Mouse (Mus musculus) MEL (cell line): ENCODE results near the gene Lrrc74a.

Experiments
- CTCF ChIP-seq, 3 experiments: IDR thresholded peaks in 2 of 3; conservative IDR thresholded peaks in 1 of 3; 2 replicates each; pipeline ENCODE4 v1.5.1; 2011 to 2012; ENCODE audit warnings: low read length in 3 of 3, low read depth in 2 of 3, mild to moderate bottlenecking in 2 of 3, improper control_type of control experiment in 1 of 3, inconsistent platforms in 1 of 3, mixed read lengths in 1 of 3, moderate library complexity in 1 of 3; ENCODE audit not compliant: control insufficient read depth in 1 of 3, insufficient read depth in 1 of 3, poor library complexity in 1 of 3, severe bottlenecking in 1 of 3
- GATA1 ChIP-seq: IDR thresholded peaks from 2 replicates; pipeline ENCODE4 v1.6.1; 2011; ENCODE audit warnings: low read depth, low read length, improper control_type of control experiment
- MYC ChIP-seq: IDR thresholded peaks from 2 replicates; pipeline ENCODE4 v1.6.1; 2011; ENCODE audit warnings: low read depth, mild to moderate bottlenecking, low read length, improper control_type of control experiment, moderate library complexity

GRCm38 (mm10) chr12:86802005-86802671 lies 68.0 kb downstream of the Lrrc74a start:
- no peak for TF ChIP-seq MYC
- peak; percentile 37; the same call in 1 of the 2 replicates for TF ChIP-seq GATA1
- no peak for TF ChIP-seq CTCF (IDR thresholded peaks at IDR 0.05 in 2 of 3, conservative IDR thresholded peaks at IDR 0.05 in 1 of 3; ENCODE audit: control insufficient read depth in 1 of 3, insufficient read depth in 1 of 3, low read depth in 2 of 3, low read length in 3 of 3, poor library complexity in 1 of 3, severe bottlenecking in 1 of 3)
